Mouse (Mus musculus) neural tube, embryonic 15.5 days (tissue): ENCODE measurements around the gene Tsfm. TPM values are rescaled to one million over a fixed set of nuclear protein-coding genes. Genes with fewer than 3 reads are reported as not detected.
"Not testable (repeated sequence)": the region's sequence is repeated elsewhere in the genome, so short reads cannot be mapped to it uniquely, and the experiment has no call there.

Experiments
- ATAC-seq: fragments of 200-750 bp; cut with Nextera tagmentation; 2 replicates; pipeline ENCODE4 v1.8.0; 2017; ENCODE audit warnings: mild to moderate bottlenecking, moderate TSS enrichment, moderate library complexity; ENCODE audit not compliant: low FRiP score
- H3K27ac ChIP-seq: fragments of 300-500 bp; sonication (generic); replicated peaks from 2 replicates; pipeline ENCODE4 v1.5.1; 2015; ENCODE audit warnings: mild to moderate bottlenecking, inconsistent platforms
- H3K27me3 ChIP-seq: fragments of 300-500 bp; sonication (generic); replicated peaks from 2 replicates; pipeline ENCODE4 v1.6.1; 2015; ENCODE audit warnings: inconsistent platforms
- H3K36me3 ChIP-seq: fragments of 300-500 bp; sonication (generic); 2 replicates; pipeline ENCODE4 v1.6.1; 2015; ENCODE audit warnings: inconsistent platforms
- H3K4me1 ChIP-seq: fragments of 300-500 bp; sonication (generic); 2 replicates; pipeline ENCODE4 v1.6.1; 2015; ENCODE audit warnings: inconsistent platforms
- H3K4me2 ChIP-seq: fragments of 300-500 bp; sonication (generic); 2 replicates; pipeline ENCODE4 v1.6.1; 2015; ENCODE audit warnings: inconsistent platforms, mild to moderate bottlenecking, moderate library complexity
- H3K4me3 ChIP-seq: fragments of 300-500 bp; sonication (generic); replicated peaks from 2 replicates; pipeline ENCODE4 v1.5.1; 2015; ENCODE audit warnings: mild to moderate bottlenecking, inconsistent platforms
- H3K9ac ChIP-seq: fragments of 300-500 bp; sonication (generic); replicated peaks from 2 replicates; pipeline ENCODE4 v1.6.1; 2015; ENCODE audit warnings: mild to moderate bottlenecking, inconsistent platforms
- H3K9me3 ChIP-seq: fragments of 300-500 bp; sonication (generic); replicated peaks from 2 replicates; pipeline ENCODE4 v1.6.1; 2016; ENCODE audit warnings: inconsistent platforms
- WGBS: fragments of 180-500 bp; shearing (Covaris S2); methylation state at CpG from one replicate; pipeline ENCODE4 v1.1.7; 2015; ENCODE audit warnings: mixed read lengths; 5-methylcytosine and 5-hydroxymethylcytosine counted together
- polyA plus RNA-seq: library from polyadenylated mRNA; unstranded; fragments of >200 nt; fragmentation: Nextera tagmentation; extraction: Ambion mirVana; gene quantifications from 2 replicates; pipeline ENCODE4 v1.2.1, GENCODE M21; 2015

Gene Tsfm
- polyA plus RNA-seq, 1 experiment from 2014 or later = 66.6 TPM

DNA sequence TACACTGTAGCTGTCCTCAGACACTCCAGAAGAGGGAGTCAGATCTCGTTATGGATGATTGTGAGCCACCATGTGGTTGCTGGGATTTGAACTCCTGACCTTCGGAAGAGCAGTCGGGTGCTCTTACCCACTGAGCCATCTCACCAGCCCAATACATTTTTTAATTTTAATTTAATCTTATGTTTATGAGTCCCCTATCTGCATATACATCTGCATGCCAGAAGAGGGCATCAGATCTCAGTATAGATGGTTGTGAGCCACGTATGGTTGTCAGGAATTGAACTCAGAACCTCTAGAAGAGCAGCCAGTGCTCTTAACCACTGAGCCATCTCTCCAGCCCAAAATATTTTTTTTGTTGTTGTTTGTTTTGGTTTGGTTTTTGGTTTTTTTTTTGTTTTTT, 41.6 kb upstream of the Tsfm start:
- peaks cover 38% of the 10 kb centered on the region for H3K4me1 ChIP-seq
- not testable (repeated sequence) for H3K4me3 ChIP-seq, H3K27me3 ChIP-seq, H3K4me2 ChIP-seq, H3K27ac ChIP-seq, H3K9ac ChIP-seq, H3K9me3 ChIP-seq, ATAC-seq
- 89% methylated on average over 4 of the region's 4 CpGs for WGBS
- H3K36me3 ChIP-seq = peaks cover 18% of the 10 kb centered on the region

DNA sequence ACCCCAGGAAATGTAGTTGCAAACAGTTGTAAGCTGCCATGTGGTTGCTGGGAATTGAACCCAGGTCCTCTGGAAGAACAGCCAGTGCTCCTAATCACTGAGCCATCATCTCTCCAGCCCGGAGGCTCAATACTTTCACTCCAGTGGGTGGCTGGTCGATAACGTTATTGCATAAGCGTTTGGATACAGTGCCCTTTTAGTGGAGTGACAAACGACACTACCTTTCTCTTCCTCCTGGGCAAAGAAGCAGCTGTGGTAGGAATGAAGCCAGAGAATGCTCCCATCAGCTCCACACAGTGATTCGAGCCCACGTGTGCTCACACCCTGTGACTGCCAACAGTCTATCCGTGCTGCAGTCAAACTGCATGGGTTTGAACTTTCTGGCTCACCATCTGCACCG, 40.6 kb upstream of the Tsfm start:
- Histone ChIP-seq H3K9ac (peak overlapping the region; percentile 72; the same call in 1 of the 2 replicates), H3K4me3 (peak overlapping the region; percentile 68), H3K4me2 (peak overlapping the region; percentile 91), H3K4me1 (peaks cover 38% of the 10 kb centered on the region), H3K27ac (peak overlapping the region; percentile 97), H3K27me3 (0 out of 2 replicates have a peak, but pooled peaks cover 2% of the 10 kb centered on the region), H3K9me3 (no peaks in the 10 kb centered on the region), H3K36me3 (peaks cover 28% of the 10 kb centered on the region)
- ATAC-seq = no peak
- WGBS = 67% methylated on average over 9 of the region's 9 CpGs

DNA sequence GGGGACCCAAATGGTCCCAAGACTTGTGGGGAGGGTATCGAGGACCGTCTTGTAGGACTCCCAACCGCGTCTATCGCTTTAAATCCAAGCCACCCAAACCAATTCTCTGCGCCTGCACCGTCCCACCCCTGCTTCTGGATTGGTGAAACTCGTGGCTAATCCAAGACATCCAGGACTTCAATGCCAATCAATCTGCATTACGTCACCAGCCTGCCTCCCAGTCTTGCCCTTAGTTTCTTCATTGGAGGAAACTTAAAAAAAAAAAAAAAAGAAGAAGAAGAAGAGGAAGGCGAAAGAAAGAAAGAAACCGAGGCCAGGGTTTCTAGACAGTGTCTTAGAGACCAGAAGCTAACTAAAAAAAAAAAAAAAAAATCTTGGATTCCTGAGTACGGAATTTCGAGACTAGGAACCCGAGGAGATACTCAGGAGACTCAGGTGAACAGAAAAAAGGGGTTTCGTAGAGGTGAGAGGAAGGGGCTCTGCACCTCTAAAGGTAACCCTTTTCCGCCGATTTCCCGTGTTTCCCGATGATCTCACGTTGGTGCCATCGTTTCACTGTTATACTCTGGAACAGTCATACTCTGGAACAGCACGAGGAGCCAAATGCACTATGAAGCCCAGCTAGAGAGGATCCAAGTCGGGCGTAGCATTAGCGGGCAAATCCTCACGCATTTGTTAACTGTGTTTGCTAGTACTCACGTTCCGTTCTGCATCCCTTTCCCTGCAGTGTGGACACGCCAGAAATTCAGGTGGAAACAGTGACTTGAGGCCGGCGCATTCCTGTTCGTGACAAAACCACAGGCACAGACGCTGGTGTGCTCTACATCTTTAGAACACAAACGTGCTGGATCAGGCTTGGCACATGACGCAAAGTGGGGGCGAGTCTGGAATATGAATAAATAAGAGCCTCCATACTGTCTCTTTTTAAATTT, 39.8 kb upstream of the Tsfm start, which contains the start of gene Tspan31:
Tspan31 (minus strand) TSS at position 75 of the 932 bp plus-strand sequence.
- ATAC-seq = peak; percentile 94
- Histone ChIP-seq H3K4me2 (peak within 1 kb of the TSS; percentile 91), H3K4me1 (peaks cover 35% of the 10 kb centered on the region), H3K36me3 (peaks cover 36% of the 10 kb centered on the region), H3K9me3 (no peaks in the 10 kb centered on the region), H3K27me3 (no peaks in the 10 kb centered on the region), H3K9ac (peak within 1 kb of the TSS; percentile 72), H3K4me3 (peak within 1 kb of the TSS; percentile 68), H3K27ac (peak within 1 kb of the TSS; percentile 97)
- 2% methylated on average over 36 of the region's 36 CpGs for WGBS

GRCm38 (mm10) chr10:127069281-127070189, 38.9 kb upstream of the Tsfm start:
- peak; percentile 88 for ATAC-seq
- H3K36me3 ChIP-seq = peaks cover 44% of the 10 kb centered on the region
- peaks cover 44% of the 10 kb centered on the region for H3K4me1 ChIP-seq
- peak overlapping the region; percentile 68 for H3K4me3 ChIP-seq
- no peaks in the 10 kb centered on the region for H3K27me3 ChIP-seq
- peak overlapping the region; percentile 97 for H3K27ac ChIP-seq
- peak overlapping the region; percentile 62 for H3K9ac ChIP-seq
- WGBS = 8% methylated on average over 30 of the region's 30 CpGs
- H3K4me2 ChIP-seq = peak overlapping the region; percentile 91
- H3K9me3 ChIP-seq = no peaks in the 10 kb centered on the region

- peak overlapping the region; percentile 62 for H3K9ac ChIP-seq
- WGBS = 84% methylated on average over 9 of the region's 9 CpGs
- H3K9me3 ChIP-seq = no peaks in the 10 kb centered on the region
- H3K36me3 ChIP-seq = peaks cover 44% of the 10 kb centered on the region
- ATAC-seq = no peak
- H3K4me3 ChIP-seq = peak overlapping the region; percentile 68
- no peaks in the 10 kb centered on the region for H3K27me3 ChIP-seq
- H3K4me1 ChIP-seq = peaks cover 48% of the 10 kb centered on the region
- peak overlapping the region; percentile 97; the same call in 1 of the 2 replicates for H3K27ac ChIP-seq
- H3K4me2 ChIP-seq = peak overlapping the region; percentile 91
Observed at GRCm38 (mm10) chr10:127068360-127069038, 37.9 kb upstream of the Tsfm start.

DNA sequence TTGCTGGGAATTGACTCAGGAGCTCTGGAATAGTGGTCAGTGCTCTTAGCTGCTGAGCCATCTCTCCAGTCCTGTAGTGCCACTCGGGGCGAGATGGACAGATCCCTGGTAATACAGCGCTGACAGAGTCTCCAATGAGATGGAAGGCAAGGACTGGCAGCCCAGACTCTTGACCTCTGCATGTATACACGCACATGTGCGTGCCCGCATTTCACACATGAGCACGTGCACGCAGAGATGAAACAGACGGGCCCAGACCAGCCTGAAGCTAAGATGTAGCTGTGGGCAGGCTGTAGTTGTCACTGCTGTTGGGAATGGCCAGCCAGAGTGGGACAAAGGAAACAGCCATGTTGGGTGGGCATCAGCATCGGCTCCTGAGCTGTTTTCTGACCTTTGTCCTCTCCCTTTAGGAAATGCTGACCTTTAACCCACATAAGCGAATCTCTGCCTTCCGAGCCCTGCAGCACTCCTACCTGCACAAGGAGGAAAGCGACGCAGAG, 35.9 kb upstream of the Tsfm start:
- no peak for ATAC-seq
- H3K9me3 ChIP-seq = no peaks in the 10 kb centered on the region
- no peak overlapping the region for H3K27ac ChIP-seq
- H3K4me3 ChIP-seq = no peak overlapping the region
- no peak overlapping the region for H3K4me2 ChIP-seq
- no peaks in the 10 kb centered on the region for H3K27me3 ChIP-seq
- H3K36me3 ChIP-seq = peaks cover 44% of the 10 kb centered on the region
- WGBS = 96% methylated on average over 14 of the region's 14 CpGs
- peaks cover 57% of the 10 kb centered on the region for H3K4me1 ChIP-seq
- no peak overlapping the region for H3K9ac ChIP-seq

DNA sequence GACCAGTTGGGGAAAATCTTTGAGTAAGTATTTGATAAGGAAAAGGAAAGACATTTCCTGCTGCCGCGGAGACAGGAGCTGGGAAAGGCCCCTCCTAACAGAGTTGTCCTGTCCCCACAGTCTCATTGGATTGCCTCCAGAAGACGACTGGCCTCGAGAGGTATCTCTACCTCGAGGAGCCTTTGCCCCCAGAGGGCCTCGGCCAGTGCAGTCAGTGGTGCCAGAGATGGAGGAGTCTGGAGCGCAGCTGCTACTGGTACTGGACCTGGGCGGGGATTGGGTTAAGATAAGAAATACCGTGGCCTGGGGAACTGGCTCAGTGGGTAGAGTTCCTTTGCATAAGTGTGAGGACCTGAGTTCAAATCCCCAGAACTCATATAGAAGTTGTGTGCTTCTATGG, 35.3 kb upstream of the Tsfm start:
- no peak overlapping the region for H3K27ac ChIP-seq
- H3K9me3 ChIP-seq = no peaks in the 10 kb centered on the region
- WGBS = 91% methylated on average over 9 of the region's 9 CpGs
- H3K27me3 ChIP-seq = no peaks in the 10 kb centered on the region
- peaks cover 58% of the 10 kb centered on the region for H3K4me1 ChIP-seq
- H3K4me2 ChIP-seq = no peak overlapping the region
- no peak overlapping the region for H3K9ac ChIP-seq
- no peak for ATAC-seq
- H3K4me3 ChIP-seq = no peak overlapping the region
- H3K36me3 ChIP-seq = peaks cover 44% of the 10 kb centered on the region

- no peak for ATAC-seq
- H3K27ac ChIP-seq = peak overlapping the region; percentile 93
- H3K27me3 ChIP-seq = no peaks in the 10 kb centered on the region
- peak overlapping the region; percentile 80 for H3K4me3 ChIP-seq
- WGBS = 13% methylated on average over 36 of the region's 37 CpGs
- H3K36me3 ChIP-seq = peaks cover 44% of the 10 kb centered on the region
- H3K4me1 ChIP-seq = peaks cover 56% of the 10 kb centered on the region
- H3K9me3 ChIP-seq = no peaks in the 10 kb centered on the region
- peak overlapping the region; percentile 89 for H3K4me2 ChIP-seq
- H3K9ac ChIP-seq = peak overlapping the region; percentile 87
Observed at GRCm38 (mm10) chr10:127063913-127064870, 33.6 kb upstream of the Tsfm start.

GRCm38 (mm10) chr10:127063239-127063872, 32.7 kb upstream of the Tsfm start, which contains the start of gene Cdk4:
Cdk4 (plus strand) TSS chr10:127063534.
- Histone ChIP-seq H3K4me1 (peaks cover 54% of the 10 kb centered on the region), H3K27ac (peak within 1 kb of the TSS; percentile 93), H3K27me3 (no peaks in the 10 kb centered on the region), H3K9me3 (no peaks in the 10 kb centered on the region), H3K36me3 (peaks cover 37% of the 10 kb centered on the region), H3K9ac (peak within 1 kb of the TSS; percentile 87), H3K4me2 (peak within 1 kb of the TSS; percentile 89), H3K4me3 (peak within 1 kb of the TSS; percentile 80)
- WGBS = under 1% methylated on average over 46 of the region's 46 CpGs
- peak; percentile 92 for ATAC-seq

- H3K4me3 ChIP-seq = no peak overlapping the region
- H3K9ac ChIP-seq = no peak overlapping the region
- 83% methylated on average over 5 of the region's 5 CpGs for WGBS
- H3K4me1 ChIP-seq = peaks cover 56% of the 10 kb centered on the region
- peak overlapping the region; percentile 81 for H3K27ac ChIP-seq
- H3K4me2 ChIP-seq = peak overlapping the region; percentile 89
- peaks cover 34% of the 10 kb centered on the region for H3K36me3 ChIP-seq
- H3K27me3 ChIP-seq = no peaks in the 10 kb centered on the region
- ATAC-seq = no peak
- H3K9me3 ChIP-seq = no peaks in the 10 kb centered on the region
Observed at GRCm38 (mm10) chr10:127062503-127062902, 31.9 kb upstream of the Tsfm start.
